12 mouse cellular contexts compared by ENCODE assay signal in the genomic region with DNA sequence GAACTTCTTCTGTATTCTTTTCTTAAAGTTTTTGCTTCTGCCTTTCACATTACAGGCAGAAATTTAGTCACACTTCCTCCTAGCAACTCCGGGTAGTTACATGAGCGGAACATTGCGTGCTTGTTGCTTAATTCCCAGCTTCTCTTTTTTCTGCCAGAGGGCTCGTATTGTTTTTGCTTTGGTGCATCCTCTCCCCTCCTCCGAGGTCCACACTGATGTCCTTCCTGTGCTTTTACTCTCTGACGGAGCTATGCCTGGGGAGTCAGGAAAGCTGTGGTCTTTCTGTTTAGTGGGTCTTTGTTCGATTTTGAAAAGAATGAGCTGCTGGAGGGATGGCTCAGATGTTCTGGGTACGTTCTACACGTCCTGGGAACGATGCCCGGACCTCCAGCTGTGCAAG. TPM values are rescaled to one million over a fixed set of nuclear protein-coding genes. Genes with fewer than 3 reads are reported as not detected.
A peak's percentile ranks its signal among the peaks of the same experiment; 100 is the strongest.
DNase-seq lines count a peak whose midpoint lies in the region; ATAC-seq lines count a peak whose summit lies in the region.
"Had no signal": no experiment of that assay in that cellular context is flagged by ENCODE, and none has a peak within 500 bp of the region (broad histone marks: within the 10 kb centered on the region; RNA-seq: fewer than 3 reads in every experiment).

No protein-coding gene starts in this region.

- no peak for ATAC-seq in liver, embryonic 15.5 days (ENCODE audit: insufficient read depth)
- ATAC-seq in liver, embryonic 11.5 days (replicated peaks; ENCODE audit: low FRiP score), result no peak
- ATAC-seq in granulocyte monocyte progenitor cell, adult 5-6 weeks (replicated peaks; ENCODE audit: poor library complexity, severe bottlenecking), result peak; percentile 92
- peak; percentile 87 for ATAC-seq in megakaryocyte, adult 5-6 weeks (ENCODE audit: poor library complexity, severe bottlenecking)
- ATAC-seq in hindbrain, embryonic 13.5 days (ENCODE audit: low FRiP score), result no peak
- ATAC-seq: forebrain, embryonic 13.5 days; intestine, postnatal 0 days had no signal

- no peak overlapping the region for H3K4me3 ChIP-seq in liver, embryonic 15.5 days (replicated peaks)
- H3K4me3 ChIP-seq in liver, embryonic 11.5 days (ENCODE audit: low read depth, low read length), result no peak overlapping the region
- H3K4me3 ChIP-seq in hindbrain, embryonic 13.5 days, result no peak overlapping the region
- H3K4me3 ChIP-seq: forebrain, embryonic 13.5 days; heart, embryonic 13.5 days; limb, embryonic 12.5 days had no signal

- 50% methylated on average over 11 of the region's 11 CpGs for WGBS in liver, embryonic 15.5 days (ENCODE audit: insufficient replicate concordance)
- 78% methylated on average over 11 of the region's 11 CpGs for WGBS in liver, embryonic 11.5 days
- 69% methylated on average over 11 of the region's 11 CpGs for WGBS in hindbrain, embryonic 13.5 days

- H3K4me1 ChIP-seq in liver, embryonic 15.5 days (replicated peaks), result peaks cover 13% of the 10 kb centered on the region
- no peaks in the 10 kb centered on the region for H3K4me1 ChIP-seq in liver, embryonic 11.5 days (replicated peaks; ENCODE audit: control insufficient read depth, insufficient read depth, low read length)
- H3K4me1 ChIP-seq in hindbrain, embryonic 13.5 days (replicated peaks), result no peaks in the 10 kb centered on the region
- H3K4me1 ChIP-seq: forebrain, embryonic 13.5 days; heart, embryonic 13.5 days; limb, embryonic 12.5 days had no signal

- peaks cover 56% of the 10 kb centered on the region for H3K36me3 ChIP-seq in liver, embryonic 15.5 days (replicated peaks)
- H3K36me3 ChIP-seq in liver, embryonic 11.5 days (ENCODE audit: control insufficient read depth, insufficient read depth, low read length), result peaks cover 15% of the 10 kb centered on the region; the same call in 1 of the 2 replicates
- H3K36me3 ChIP-seq in hindbrain, embryonic 13.5 days, result peaks cover 87% of the 10 kb centered on the region

- H3K27me3 ChIP-seq in liver, embryonic 15.5 days, result no peaks in the 10 kb centered on the region
- no peaks in the 10 kb centered on the region for H3K27me3 ChIP-seq in liver, embryonic 11.5 days (replicated peaks; ENCODE audit: control insufficient read depth, insufficient read depth, low read length)
- no peaks in the 10 kb centered on the region for H3K27me3 ChIP-seq in hindbrain, embryonic 13.5 days
- H3K27me3 ChIP-seq: forebrain, embryonic 13.5 days; heart, embryonic 13.5 days; limb, embryonic 12.5 days had no signal

- H3K9me3 ChIP-seq in liver, embryonic 15.5 days (replicated peaks), result no peaks in the 10 kb centered on the region
- H3K9me3 ChIP-seq in liver, embryonic 11.5 days (ENCODE audit: control insufficient read depth, low read length), result no peaks in the 10 kb centered on the region
- H3K9me3 ChIP-seq in hindbrain, embryonic 13.5 days, result no peaks in the 10 kb centered on the region
- H3K9me3 ChIP-seq: forebrain, embryonic 13.5 days; heart, embryonic 13.5 days; limb, embryonic 12.5 days had no signal

- H3K9ac ChIP-seq in liver, embryonic 15.5 days, result no peak overlapping the region
- no peak overlapping the region for H3K9ac ChIP-seq in liver, embryonic 11.5 days (ENCODE audit: low read depth, low read length)
- no peak overlapping the region for H3K9ac ChIP-seq in hindbrain, embryonic 13.5 days
- H3K9ac ChIP-seq: forebrain, embryonic 13.5 days; heart, embryonic 13.5 days; limb, embryonic 12.5 days had no signal

- peak; percentile 59 to 78 for DNase-seq in heart, adult 18-20 months
- DNase-seq in heart, postnatal 4 days, result no peak
- no peak for DNase-seq in liver, embryonic 11.5 days (ENCODE audit: low spot score)
- no peak for DNase-seq in adrenal gland, adult 18-20 months (ENCODE audit: low spot score in 2 of 2)

- H3K27ac ChIP-seq in liver, embryonic 15.5 days (replicated peaks), result peak overlapping the region; percentile 57; the same call in 1 of the 2 replicates
- no peak overlapping the region for H3K27ac ChIP-seq in liver, embryonic 11.5 days (ENCODE audit: low read depth, low read length)
- no peak overlapping the region for H3K27ac ChIP-seq in hindbrain, embryonic 13.5 days
- H3K27ac ChIP-seq: forebrain, embryonic 13.5 days; heart, embryonic 13.5 days; limb, embryonic 12.5 days had no signal

- H3K4me2 ChIP-seq in liver, embryonic 15.5 days, result no peak overlapping the region
- no peak overlapping the region for H3K4me2 ChIP-seq in liver, embryonic 11.5 days
- H3K4me2 ChIP-seq in hindbrain, embryonic 13.5 days, result no peak overlapping the region
- H3K4me2 ChIP-seq: forebrain, embryonic 13.5 days; heart, embryonic 13.5 days; limb, embryonic 12.5 days had no signal

RNA-seq across cellular contexts. Expression of gene Washc2, which starts 19.9 kb away (rescaled TPM):
- total RNA-seq in heart, adult 18-20 months (2021), result 10 to 100 TPM; 19.7 to 24.5 TPM
- 10 to 100 TPM; 35.9 to 36.0 TPM for total RNA-seq in heart, postnatal 4 days (2021)
- polyA plus RNA-seq in liver, embryonic 15.5 days (2015; fragmentation: Nextera tagmentation; extraction: Ambion mirVana), result 12.5 and 13.7 TPM in 2 replicates
- 30.1 and 31.8 TPM in 2 replicates for polyA plus RNA-seq in liver, embryonic 11.5 days (2014; fragmentation: Nextera tagmentation; extraction: Ambion mirVana)
- total RNA-seq in granulocyte monocyte progenitor cell, adult 5-6 weeks (2014; fragmentation: Nextera tagmentation), result 54.8 and 62.2 TPM in 2 replicates
- total RNA-seq in granulocyte monocyte progenitor cell, adult 5-6 weeks (2017), result 49.0 and 53.3 TPM in 2 replicates
- 58.3 and 67.1 TPM in 2 replicates for total RNA-seq in megakaryocyte, adult 5-6 weeks (2015)
- total RNA-seq in megakaryocyte, adult 5-6 weeks (2017), result 105 and 120 TPM in 2 replicates
- 10 to 100 TPM; 47.6 to 48.6 TPM for total RNA-seq in adrenal gland, adult 18-20 months (2021)
- 66.1 and 70.9 TPM in 2 replicates for polyA plus RNA-seq in hindbrain, embryonic 13.5 days (2015; fragmentation: Nextera tagmentation; extraction: Ambion mirVana)

RNA-seq across cellular contexts. Expression of gene Tmcc1, which starts 34.5 kb away (rescaled TPM):
- total RNA-seq in heart, adult 18-20 months (2021), result 10 to 100 TPM; 32.7 to 35.9 TPM
- total RNA-seq in heart, postnatal 4 days (2021), result 10 to 100 TPM; 26.0 to 26.4 TPM
- polyA plus RNA-seq in liver, embryonic 15.5 days (2015; fragmentation: Nextera tagmentation; extraction: Ambion mirVana), result 3.2 and 3.5 TPM in 2 replicates
- 7.8 and 8.0 TPM in 2 replicates for polyA plus RNA-seq in liver, embryonic 11.5 days (2014; fragmentation: Nextera tagmentation; extraction: Ambion mirVana)
- 5.4 and 13.1 TPM in 2 replicates for total RNA-seq in granulocyte monocyte progenitor cell, adult 5-6 weeks (2014; fragmentation: Nextera tagmentation)
- 8.2 and 9.9 TPM in 2 replicates for total RNA-seq in granulocyte monocyte progenitor cell, adult 5-6 weeks (2017)
- 72.5 and 79.8 TPM in 2 replicates for total RNA-seq in megakaryocyte, adult 5-6 weeks (2015)
- total RNA-seq in megakaryocyte, adult 5-6 weeks (2017), result 99.8 and 113 TPM in 2 replicates
- 10 to 100 TPM; 23.7 to 30.7 TPM for total RNA-seq in adrenal gland, adult 18-20 months (2021)
- polyA plus RNA-seq in hindbrain, embryonic 13.5 days (2015; fragmentation: Nextera tagmentation; extraction: Ambion mirVana), result 34.4 and 35.0 TPM in 2 replicates

RNA-seq across cellular contexts. Expression of gene Zfand4, which starts 36.3 kb away (rescaled TPM):
- total RNA-seq in heart, adult 18-20 months (2021), result 1 to 10 TPM; 2.2 to 3.4 TPM
- 1 to 10 TPM; 6.0 to 7.5 TPM for total RNA-seq in heart, postnatal 4 days (2021)
- 4.6 and 4.8 TPM in 2 replicates for polyA plus RNA-seq in liver, embryonic 15.5 days (2015; fragmentation: Nextera tagmentation; extraction: Ambion mirVana)
- 7.3 and 7.9 TPM in 2 replicates for polyA plus RNA-seq in liver, embryonic 11.5 days (2014; fragmentation: Nextera tagmentation; extraction: Ambion mirVana)
- total RNA-seq in granulocyte monocyte progenitor cell, adult 5-6 weeks (2014; fragmentation: Nextera tagmentation), result 19.9 and 32.7 TPM in 2 replicates
- total RNA-seq in granulocyte monocyte progenitor cell, adult 5-6 weeks (2017), result 15.3 and 16.3 TPM in 2 replicates
- 23.6 and 25.9 TPM in 2 replicates for total RNA-seq in megakaryocyte, adult 5-6 weeks (2015)
- 12.0 and 23.0 TPM in 2 replicates for total RNA-seq in megakaryocyte, adult 5-6 weeks (2017)
- total RNA-seq in adrenal gland, adult 18-20 months (2021), result under 1 TPM; 0.58 to 0.76 TPM
- polyA plus RNA-seq in hindbrain, embryonic 13.5 days (2015; fragmentation: Nextera tagmentation; extraction: Ambion mirVana), result 7.0 and 8.3 TPM in 2 replicates

Comparison
In these comparisons a context has a peak if more than half of its experiments do, and no peak if none do; other contexts are left out.
1. DNase-seq: peak in heart, adult 18-20 months (2 of 2); none in heart, postnatal 4 days (single experiment), liver, embryonic 11.5 days (single experiment) and adrenal gland, adult 18-20 months (0 of 2).
2. ATAC-seq: peak in granulocyte monocyte progenitor cell, adult 5-6 weeks (single experiment) and megakaryocyte, adult 5-6 weeks (single experiment); none in liver, embryonic 15.5 days (single experiment), liver, embryonic 11.5 days (single experiment) and hindbrain, embryonic 13.5 days (single experiment).